Comparison of ENCODE assay signal across 8 mouse cellular contexts in the genomic region with DNA sequence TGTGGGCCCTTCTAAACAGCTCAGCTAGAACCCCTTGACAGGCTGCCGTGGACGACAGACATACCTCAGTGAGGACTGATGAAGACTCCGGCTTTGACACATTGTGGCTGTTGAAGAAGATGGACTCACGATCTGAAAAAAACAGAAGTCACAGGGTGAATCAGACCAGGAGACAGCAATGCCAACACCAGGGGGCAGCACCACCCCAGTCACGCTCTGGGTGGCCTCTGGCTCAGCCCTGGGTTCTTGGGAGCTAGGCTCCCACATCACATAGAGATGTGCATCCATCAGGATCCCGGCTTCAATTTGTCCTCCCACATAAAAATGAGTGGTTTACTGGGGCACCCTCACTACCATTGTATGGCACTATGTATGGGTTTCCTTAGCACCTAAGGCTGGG. TPM values are rescaled to one million over a fixed set of nuclear protein-coding genes. Genes with fewer than 3 reads are reported as not detected.
DNase-seq lines count a peak whose midpoint lies in the region; ATAC-seq and TF ChIP-seq lines count a peak whose summit lies in the region.
"Had no signal": no experiment of that assay in that cellular context is flagged by ENCODE, and none has a peak within 500 bp of the region (broad histone marks: within the 10 kb centered on the region; RNA-seq: fewer than 3 reads in every experiment).

No protein-coding gene starts in this region.

- no peak for TF ChIP-seq POLR2A in kidney, adult 2 months (IDR thresholded peaks at IDR 0.05; ENCODE audit: low read depth, low read length)
- TF ChIP-seq POLR2A in limb, embryonic 14.5 days (IDR thresholded peaks at IDR 0.05; ENCODE audit: borderline replicate concordance, extremely low read depth, insufficient read depth, insufficient read length): no peak

- DNase-seq in ZHBTc4 (ENCODE audit: low read depth, low spot score): peak; percentile 80
- peak; percentile 92 to 95 for DNase-seq in cerebellum, postnatal 25 days
- peak; percentile 89 for DNase-seq in gastrocnemius, postnatal 10 days
- peak; percentile 76 for DNase-seq in kidney, adult 2 months
- peak; percentile 62 for DNase-seq in limb, embryonic 14.5 days (ENCODE audit: low spot score)
- peak; percentile 42 to 65 for DNase-seq in spleen, postnatal 14 days (ENCODE audit: low spot score in 2 of 2)

- no peaks in the 10 kb centered on the region for H3K4me1 ChIP-seq in kidney, adult 2 months (ENCODE audit: control insufficient read depth, insufficient read depth, low read length)
- no peaks in the 10 kb centered on the region for H3K4me1 ChIP-seq in limb, embryonic 14.5 days (ENCODE audit: control insufficient read depth, insufficient read depth, low read length)
- H3K4me1 ChIP-seq: limb, embryonic 12.5 days had no signal

- WGBS in kidney, adult 2 months: 42% methylated on average over 6 of the region's 6 CpGs
- 63% methylated on average over 6 of the region's 6 CpGs for WGBS in limb, embryonic 14.5 days

- peak; percentile 81 for TF ChIP-seq CTCF in kidney, adult 2 months (conservative IDR thresholded peaks at IDR 0.05; ENCODE audit: insufficient read depth, insufficient read length, low read depth, low read length)

- H3K36me3 ChIP-seq in kidney, adult 2 months (ENCODE audit: control insufficient read depth, insufficient read depth, low read length): no peaks in the 10 kb centered on the region
- peaks cover 13% of the 10 kb centered on the region for H3K36me3 ChIP-seq in limb, embryonic 14.5 days (ENCODE audit: control insufficient read depth, insufficient read depth, low read length)

- no peaks in the 10 kb centered on the region for H3K9me3 ChIP-seq in limb, embryonic 14.5 days (ENCODE audit: control insufficient read depth, low read length)
- H3K9me3 ChIP-seq: limb, embryonic 12.5 days had no signal

- no peak overlapping the region for H3K9ac ChIP-seq in limb, embryonic 14.5 days (ENCODE audit: low read depth, low read length, severe bottlenecking)
- H3K9ac ChIP-seq: limb, embryonic 12.5 days had no signal

- H3K4me2 ChIP-seq in limb, embryonic 14.5 days (replicated peaks; ENCODE audit: low read depth, low read length, severe bottlenecking): no peak overlapping the region
- H3K4me2 ChIP-seq: limb, embryonic 12.5 days had no signal

- no peaks in the 10 kb centered on the region for H3K27me3 ChIP-seq in kidney, adult 2 months (replicated peaks; ENCODE audit: control insufficient read depth, insufficient read depth, low read length)
- H3K27me3 ChIP-seq in limb, embryonic 14.5 days (ENCODE audit: control insufficient read depth, insufficient read depth, low read length): no peaks in the 10 kb centered on the region
- H3K27me3 ChIP-seq: limb, embryonic 12.5 days had no signal

- peak; percentile 69 for ATAC-seq in limb, embryonic 14.5 days (ENCODE audit: low FRiP score, low read depth)
- ATAC-seq in monocyte, adult 5-6 weeks (replicated peaks; ENCODE audit: insufficient number of reproducible peaks, low FRiP score, low TSS enrichment, poor library complexity, severe bottlenecking): 0 out of 2 replicates have a peak, but pooled peaks have one; percentile 34

- H3K27ac ChIP-seq in kidney, adult 2 months (ENCODE audit: insufficient read depth, low read depth, low read length): no peak overlapping the region
- H3K27ac ChIP-seq in limb, embryonic 14.5 days (replicated peaks; ENCODE audit: low read depth, low read length): no peak overlapping the region
- H3K27ac ChIP-seq: limb, embryonic 12.5 days had no signal

- no peak overlapping the region for H3K4me3 ChIP-seq in kidney, adult 2 months (ENCODE audit: insufficient read depth, low read depth, low read length)
- no peak overlapping the region for H3K4me3 ChIP-seq in limb, embryonic 14.5 days (replicated peaks; ENCODE audit: low read length)
- H3K4me3 ChIP-seq: limb, embryonic 12.5 days had no signal

RNA-seq across cellular contexts. Expression of a gene that starts 24.3 kb away (rescaled TPM):
- under 1 TPM; 0.21 to 0.36 TPM for total RNA-seq in gastrocnemius, postnatal 10 days (2021)
- 0.31 and 1.2 TPM in 2 replicates for polyA plus RNA-seq in kidney, adult 2 months (2012; rRNA removed)
- polyA plus RNA-seq in limb, embryonic 14.5 days (2012; rRNA removed): 0.08 and 0.45 TPM in 2 replicates
- polyA plus RNA-seq in limb, embryonic 14.5 days (2014; fragmentation: Nextera tagmentation; extraction: Ambion mirVana): 0.23 and 0.44 TPM in 2 replicates
- not detected in 3 replicates for total RNA-seq in monocyte, adult 5-6 weeks (2017)
